Mouse (Mus musculus): ENCODE data around the gene Glb1.

GRCm38 (mm10) chr9:114421797-114422196 is 20.9 kb downstream of the Glb1 start:
- TF ChIP-seq CTCF (IDR thresholded peaks at IDR 0.05; ENCODE audit: borderline replicate concordance, insufficient read depth, low read depth, low read length) (no peak), POLR2A (IDR thresholded peaks at IDR 0.05; ENCODE audit: borderline replicate concordance, insufficient read depth, low read length) (no peak)
